Mouse (Mus musculus): Measurements from ENCODE around the gene Thsd4. TPM values are rescaled to one million over a fixed set of nuclear protein-coding genes. Genes with fewer than 3 reads are reported as not detected.

Gene Thsd4
- total and polyA plus RNA-seq, 2 experiments, result 0.70 to 0.92 TPM

- no peak for DNase-seq (ENCODE audit: extremely low read depth, low read depth, low spot score)
- WGBS, result 33% methylated on average over 2 of the region's 2 CpGs
- Histone ChIP-seq H3K4me1 (ENCODE audit: control insufficient read depth, insufficient read depth, low read length) (no peaks in the 10 kb centered on the region), H3K9ac (ENCODE audit: low read depth, low read length) (no peak overlapping the region), H3K4me3 (ENCODE audit: insufficient read depth, low read depth, low read length) (no peak overlapping the region), H3K27me3 (ENCODE audit: control insufficient read depth, insufficient read depth, low read length) (no peaks in the 10 kb centered on the region), H3K79me2 (ENCODE audit: control insufficient read depth, insufficient read depth, low read length) (no peaks in the 10 kb centered on the region), H3K27ac (replicated peaks; ENCODE audit: insufficient read depth, low read depth, low read length) (no peak overlapping the region), H3K36me3 (ENCODE audit: control insufficient read depth, insufficient read depth, low read length) (no peaks in the 10 kb centered on the region)
- TF ChIP-seq POLR2A (IDR thresholded peaks at IDR 0.05; ENCODE audit: extremely low read depth, insufficient read depth, low read length) (no peak), CTCF (IDR thresholded peaks at IDR 0.05; ENCODE audit: low read depth, low read length) (no peak)
Measured at GRCm38 (mm10) chr9:60187437-60187836, 334.4 kb downstream of the Thsd4 start.

DNA sequence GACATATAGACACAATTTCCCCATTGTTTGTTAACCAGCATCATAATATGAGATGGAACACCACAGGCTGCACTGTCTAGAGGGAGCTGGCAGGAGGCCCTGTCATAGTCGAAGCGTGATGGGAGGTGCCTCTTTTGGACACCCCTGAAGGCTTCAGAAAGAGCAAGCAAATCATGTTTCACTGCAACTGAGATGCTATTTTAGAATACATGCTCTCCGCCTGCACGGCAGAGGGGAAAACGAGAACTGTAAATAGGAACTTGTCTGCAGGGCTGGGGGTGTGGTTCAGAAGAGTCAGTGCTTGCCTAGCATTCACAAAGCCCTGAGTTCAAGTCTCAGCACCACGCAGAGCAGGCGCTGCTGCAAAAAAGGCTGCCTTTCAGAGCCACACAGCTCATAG, 334.9 kb downstream of the Thsd4 start:
- Histone ChIP-seq H3K36me3 (ENCODE audit: control insufficient read depth, insufficient read depth, low read length) (no peaks in the 10 kb centered on the region), H3K4me1 (ENCODE audit: control insufficient read depth, insufficient read depth, low read length) (no peaks in the 10 kb centered on the region), H3K79me2 (ENCODE audit: control insufficient read depth, insufficient read depth, low read length) (no peaks in the 10 kb centered on the region), H3K27me3 (ENCODE audit: control insufficient read depth, insufficient read depth, low read length) (no peaks in the 10 kb centered on the region), H3K9ac (ENCODE audit: low read depth, low read length) (no peak overlapping the region), H3K4me3 (ENCODE audit: insufficient read depth, low read depth, low read length) (no peak overlapping the region), H3K27ac (replicated peaks; ENCODE audit: insufficient read depth, low read depth, low read length) (no peak overlapping the region)
- DNase-seq (ENCODE audit: extremely low read depth, low read depth, low spot score), result no peak
- 89% methylated on average over 7 of the region's 7 CpGs for WGBS
- TF ChIP-seq CTCF (IDR thresholded peaks at IDR 0.05; ENCODE audit: low read depth, low read length) (no peak), POLR2A (IDR thresholded peaks at IDR 0.05; ENCODE audit: extremely low read depth, insufficient read depth, low read length) (no peak)

GRCm38 (mm10) chr9:60184083-60184482, 337.8 kb downstream of the Thsd4 start:
- TF ChIP-seq CTCF (IDR thresholded peaks at IDR 0.05; ENCODE audit: low read depth, low read length), result no peak
- TF ChIP-seq POLR2A (IDR thresholded peaks at IDR 0.05; ENCODE audit: extremely low read depth, insufficient read depth, low read length), result no peak
- WGBS, result 86% methylated on average over 3 of the region's 3 CpGs
- H3K4me3 ChIP-seq (ENCODE audit: insufficient read depth, low read depth, low read length), result no peak overlapping the region
- H3K9ac ChIP-seq (ENCODE audit: low read depth, low read length), result no peak overlapping the region
- no peaks in the 10 kb centered on the region for H3K4me1 ChIP-seq (ENCODE audit: control insufficient read depth, insufficient read depth, low read length)
- H3K36me3 ChIP-seq (ENCODE audit: control insufficient read depth, insufficient read depth, low read length), result no peaks in the 10 kb centered on the region
- H3K79me2 ChIP-seq (ENCODE audit: control insufficient read depth, insufficient read depth, low read length), result no peaks in the 10 kb centered on the region
- no peak for DNase-seq (ENCODE audit: extremely low read depth, low read depth, low spot score)
- H3K27ac ChIP-seq (replicated peaks; ENCODE audit: insufficient read depth, low read depth, low read length), result no peak overlapping the region
- H3K27me3 ChIP-seq (ENCODE audit: control insufficient read depth, insufficient read depth, low read length), result no peaks in the 10 kb centered on the region

DNA sequence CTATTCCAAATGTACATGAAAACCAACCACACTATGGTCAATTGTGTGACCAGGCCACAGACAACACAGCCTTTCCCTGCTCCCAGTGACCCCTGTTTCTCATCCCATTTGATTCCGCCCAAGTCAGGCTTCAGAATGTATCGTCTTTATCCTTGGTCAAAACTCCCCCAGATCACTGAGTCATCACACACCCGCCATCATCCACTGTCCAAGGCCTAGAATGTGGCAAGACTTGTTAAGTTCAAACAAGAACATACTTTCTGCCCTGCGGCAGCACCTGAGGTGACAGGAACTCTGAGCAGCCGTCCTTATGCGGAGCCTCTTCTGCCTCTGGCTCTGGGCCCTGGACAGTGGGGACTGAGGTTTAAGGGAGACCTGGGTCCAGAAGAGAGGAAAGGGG, 339.5 kb downstream of the Thsd4 start:
- no peak for TF ChIP-seq POLR2A (IDR thresholded peaks at IDR 0.05; ENCODE audit: extremely low read depth, insufficient read depth, low read length)
- no peak for TF ChIP-seq CTCF (IDR thresholded peaks at IDR 0.05; ENCODE audit: low read depth, low read length)
- H3K36me3 ChIP-seq (ENCODE audit: control insufficient read depth, insufficient read depth, low read length), result no peaks in the 10 kb centered on the region
- no peak for DNase-seq (ENCODE audit: extremely low read depth, low read depth, low spot score)
- no peaks in the 10 kb centered on the region for H3K4me1 ChIP-seq (ENCODE audit: control insufficient read depth, insufficient read depth, low read length)
- H3K9ac ChIP-seq (ENCODE audit: low read depth, low read length), result no peak overlapping the region
- no peak overlapping the region for H3K4me3 ChIP-seq (ENCODE audit: insufficient read depth, low read depth, low read length)
- no peaks in the 10 kb centered on the region for H3K27me3 ChIP-seq (ENCODE audit: control insufficient read depth, insufficient read depth, low read length)
- no peaks in the 10 kb centered on the region for H3K79me2 ChIP-seq (ENCODE audit: control insufficient read depth, insufficient read depth, low read length)
- no peak overlapping the region for H3K27ac ChIP-seq (replicated peaks; ENCODE audit: insufficient read depth, low read depth, low read length)
- WGBS, result 94% methylated on average over 6 of the region's 6 CpGs

DNA sequence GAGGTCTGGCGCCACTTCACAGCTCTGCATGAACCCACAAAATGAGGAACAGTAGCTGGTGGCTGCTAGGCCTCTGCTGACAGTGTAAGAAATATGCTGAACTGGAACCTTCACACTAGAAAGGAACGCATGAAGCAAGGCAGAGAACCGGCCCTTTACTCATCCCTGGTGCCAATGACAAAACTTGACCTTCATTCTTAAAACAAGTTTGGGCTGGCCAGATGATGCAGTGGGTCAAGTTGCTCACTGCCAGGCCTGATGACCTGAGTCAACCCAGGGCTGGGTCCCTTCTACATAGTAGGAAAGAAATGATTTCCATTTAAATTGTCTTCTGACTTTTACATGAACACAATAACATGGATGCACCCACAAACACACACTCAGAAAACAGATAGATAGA, 340.9 kb downstream of the Thsd4 start:
- Histone ChIP-seq H3K4me3 (ENCODE audit: insufficient read depth, low read depth, low read length) (no peak overlapping the region), H3K79me2 (ENCODE audit: control insufficient read depth, insufficient read depth, low read length) (no peaks in the 10 kb centered on the region), H3K4me1 (ENCODE audit: control insufficient read depth, insufficient read depth, low read length) (no peaks in the 10 kb centered on the region), H3K9ac (ENCODE audit: low read depth, low read length) (no peak overlapping the region), H3K36me3 (ENCODE audit: control insufficient read depth, insufficient read depth, low read length) (no peaks in the 10 kb centered on the region), H3K27ac (replicated peaks; ENCODE audit: insufficient read depth, low read depth, low read length) (no peak overlapping the region), H3K27me3 (ENCODE audit: control insufficient read depth, insufficient read depth, low read length) (no peaks in the 10 kb centered on the region)
- DNase-seq (ENCODE audit: extremely low read depth, low read depth, low spot score), result no peak
- WGBS, result 75% methylated on average over 3 of the region's 3 CpGs
- TF ChIP-seq CTCF (IDR thresholded peaks at IDR 0.05; ENCODE audit: low read depth, low read length) (no peak), POLR2A (IDR thresholded peaks at IDR 0.05; ENCODE audit: extremely low read depth, insufficient read depth, low read length) (no peak)

- H3K27me3 ChIP-seq (ENCODE audit: control insufficient read depth, insufficient read depth, low read length), result no peaks in the 10 kb centered on the region
- no peak overlapping the region for H3K27ac ChIP-seq (replicated peaks; ENCODE audit: insufficient read depth, low read depth, low read length)
- no peaks in the 10 kb centered on the region for H3K79me2 ChIP-seq (ENCODE audit: control insufficient read depth, insufficient read depth, low read length)
- no peak for DNase-seq (ENCODE audit: extremely low read depth, low read depth, low spot score)
- 38% methylated on average over 6 of the region's 6 CpGs for WGBS
- no peaks in the 10 kb centered on the region for H3K4me1 ChIP-seq (ENCODE audit: control insufficient read depth, insufficient read depth, low read length)
- no peaks in the 10 kb centered on the region for H3K36me3 ChIP-seq (ENCODE audit: control insufficient read depth, insufficient read depth, low read length)
- H3K4me3 ChIP-seq (ENCODE audit: insufficient read depth, low read depth, low read length), result no peak overlapping the region
- no peak overlapping the region for H3K9ac ChIP-seq (ENCODE audit: low read depth, low read length)
- no peak for TF ChIP-seq POLR2A (IDR thresholded peaks at IDR 0.05; ENCODE audit: extremely low read depth, insufficient read depth, low read length)
- no peak for TF ChIP-seq CTCF (IDR thresholded peaks at IDR 0.05; ENCODE audit: low read depth, low read length)
Measured at GRCm38 (mm10) chr9:60180114-60180513, 341.7 kb downstream of the Thsd4 start.
